Mouse (Mus musculus): ENCODE data around the gene Rasl10b. TPM values are rescaled to one million over a fixed set of nuclear protein-coding genes. Genes with fewer than 3 reads are reported as not detected.

The Rasl10b gene
- polyA plus RNA-seq, 1 experiment from 2014 or later: 5.7 TPM

GRCm38 (mm10) chr11:83397626-83398025 is 11.3 kb upstream of the Rasl10b start:
- no peak overlapping the region for H3K4me2 ChIP-seq (ENCODE audit: low read depth, low read length)
- H3K9me3 ChIP-seq (replicated peaks; ENCODE audit: control insufficient read depth, low read length): no peaks in the 10 kb centered on the region
- H3K27ac ChIP-seq (ENCODE audit: low read length): no peak overlapping the region
- no peak for ATAC-seq (replicated peaks; ENCODE audit: extremely low read depth, insufficient read depth, low FRiP score)
- no peaks in the 10 kb centered on the region for H3K27me3 ChIP-seq (ENCODE audit: control insufficient read depth, insufficient read depth, low read length)
- no peak overlapping the region for H3K4me3 ChIP-seq (ENCODE audit: low read length)
- no peak overlapping the region for H3K9ac ChIP-seq (ENCODE audit: low read length)
- peaks cover 19% of the 10 kb centered on the region for H3K36me3 ChIP-seq (ENCODE audit: control insufficient read depth, insufficient read depth)
- H3K4me1 ChIP-seq (ENCODE audit: control insufficient read depth, insufficient read depth, low read length): peaks cover 13% of the 10 kb centered on the region
- WGBS: 82% methylated on average over 7 of the region's 7 CpGs

- H3K27me3 ChIP-seq (ENCODE audit: control insufficient read depth, insufficient read depth, low read length): no peaks in the 10 kb centered on the region
- no peaks in the 10 kb centered on the region for H3K9me3 ChIP-seq (replicated peaks; ENCODE audit: control insufficient read depth, low read length)
- peaks cover 8% of the 10 kb centered on the region for H3K4me1 ChIP-seq (ENCODE audit: control insufficient read depth, insufficient read depth, low read length)
- H3K9ac ChIP-seq (ENCODE audit: low read length): no peak overlapping the region
- H3K36me3 ChIP-seq (ENCODE audit: control insufficient read depth, insufficient read depth): peaks cover 20% of the 10 kb centered on the region
- no peak overlapping the region for H3K27ac ChIP-seq (ENCODE audit: low read length)
- no peak for ATAC-seq (replicated peaks; ENCODE audit: extremely low read depth, insufficient read depth, low FRiP score)
- no peak overlapping the region for H3K4me3 ChIP-seq (ENCODE audit: low read length)
- no peak overlapping the region for H3K4me2 ChIP-seq (ENCODE audit: low read depth, low read length)
- WGBS: 71% methylated on average over 5 of the region's 5 CpGs
Measured at GRCm38 (mm10) chr11:83398724-83399123, 10.2 kb upstream of the Rasl10b start.

- no peak overlapping the region for H3K9ac ChIP-seq (ENCODE audit: low read length)
- H3K36me3 ChIP-seq (ENCODE audit: control insufficient read depth, insufficient read depth): peaks cover 7% of the 10 kb centered on the region
- H3K4me1 ChIP-seq (ENCODE audit: control insufficient read depth, insufficient read depth, low read length): peaks cover 3% of the 10 kb centered on the region; the same call in 1 of the 2 replicates
- 60% methylated on average over 7 of the region's 7 CpGs for WGBS
- no peak overlapping the region for H3K4me2 ChIP-seq (ENCODE audit: low read depth, low read length)
- H3K9me3 ChIP-seq (replicated peaks; ENCODE audit: control insufficient read depth, low read length): no peaks in the 10 kb centered on the region
- no peak overlapping the region for H3K27ac ChIP-seq (ENCODE audit: low read length)
- ATAC-seq (replicated peaks; ENCODE audit: extremely low read depth, insufficient read depth, low FRiP score): no peak
- no peak overlapping the region for H3K4me3 ChIP-seq (ENCODE audit: low read length)
- 0 out of 2 replicates have a peak, but pooled peaks cover 2% of the 10 kb centered on the region for H3K27me3 ChIP-seq (ENCODE audit: control insufficient read depth, insufficient read depth, low read length)
Measured at GRCm38 (mm10) chr11:83403787-83404186, 5.2 kb upstream of the Rasl10b start.

GRCm38 (mm10) chr11:83406391-83406790 is 2.5 kb upstream of the Rasl10b start:
- no peak for ATAC-seq (replicated peaks; ENCODE audit: extremely low read depth, insufficient read depth, low FRiP score)
- peaks cover 3% of the 10 kb centered on the region; the same call in 1 of the 2 replicates for H3K36me3 ChIP-seq (ENCODE audit: control insufficient read depth, insufficient read depth)
- no peaks in the 10 kb centered on the region for H3K9me3 ChIP-seq (replicated peaks; ENCODE audit: control insufficient read depth, low read length)
- peaks cover 3% of the 10 kb centered on the region for H3K27me3 ChIP-seq (ENCODE audit: control insufficient read depth, insufficient read depth, low read length)
- H3K4me3 ChIP-seq (ENCODE audit: low read length): no peak overlapping the region
- no peak overlapping the region for H3K27ac ChIP-seq (ENCODE audit: low read length)
- peaks cover 10% of the 10 kb centered on the region; the same call in 1 of the 2 replicates for H3K4me1 ChIP-seq (ENCODE audit: control insufficient read depth, insufficient read depth, low read length)
- WGBS: 47% methylated on average over 3 of the region's 3 CpGs
- H3K4me2 ChIP-seq (ENCODE audit: low read depth, low read length): no peak overlapping the region
- H3K9ac ChIP-seq (ENCODE audit: low read length): no peak overlapping the region

GRCm38 (mm10) chr11:83408242-83408641 is 695 bp upstream of the Rasl10b start:
- H3K36me3 ChIP-seq (ENCODE audit: control insufficient read depth, insufficient read depth): no peaks in the 10 kb centered on the region; the same call in 1 of the 2 replicates
- peaks cover 5% of the 10 kb centered on the region for H3K27me3 ChIP-seq (ENCODE audit: control insufficient read depth, insufficient read depth, low read length)
- no peak overlapping the region for H3K4me2 ChIP-seq (ENCODE audit: low read depth, low read length)
- H3K9me3 ChIP-seq (replicated peaks; ENCODE audit: control insufficient read depth, low read length): no peaks in the 10 kb centered on the region
- peaks cover 10% of the 10 kb centered on the region; the same call in 1 of the 2 replicates for H3K4me1 ChIP-seq (ENCODE audit: control insufficient read depth, insufficient read depth, low read length)
- H3K4me3 ChIP-seq (ENCODE audit: low read length): no peak overlapping the region
- 44% methylated on average over 8 of the region's 8 CpGs for WGBS
- no peak overlapping the region for H3K27ac ChIP-seq (ENCODE audit: low read length)
- ATAC-seq (replicated peaks; ENCODE audit: extremely low read depth, insufficient read depth, low FRiP score): no peak
- H3K9ac ChIP-seq (ENCODE audit: low read length): no peak overlapping the region

GRCm38 (mm10) chr11:83409792-83410291 is 905 bp downstream of the Rasl10b start:
- H3K4me2 ChIP-seq (ENCODE audit: low read depth, low read length): peak overlapping the region; percentile 88
- ATAC-seq (replicated peaks; ENCODE audit: extremely low read depth, insufficient read depth, low FRiP score): 0 out of 2 replicates have a peak, but pooled peaks have one; percentile 33
- H3K36me3 ChIP-seq (ENCODE audit: control insufficient read depth, insufficient read depth): no peaks in the 10 kb centered on the region
- H3K9ac ChIP-seq (ENCODE audit: low read length): peak overlapping the region; percentile 86
- under 1% methylated on average over 29 of the region's 40 CpGs for WGBS
- H3K9me3 ChIP-seq (replicated peaks; ENCODE audit: control insufficient read depth, low read length): no peaks in the 10 kb centered on the region
- H3K4me1 ChIP-seq (ENCODE audit: control insufficient read depth, insufficient read depth, low read length): peaks cover 10% of the 10 kb centered on the region; the same call in 1 of the 2 replicates
- H3K27me3 ChIP-seq (ENCODE audit: control insufficient read depth, insufficient read depth, low read length): peaks cover 5% of the 10 kb centered on the region
- H3K27ac ChIP-seq (ENCODE audit: low read length): peak overlapping the region; percentile 32; the same call in 1 of the 2 replicates
- peak overlapping the region; percentile 79 for H3K4me3 ChIP-seq (ENCODE audit: low read length)

GRCm38 (mm10) chr11:83410510-83410909 is 1.6 kb downstream of the Rasl10b start:
- 75% methylated on average over 6 of the region's 6 CpGs for WGBS

GRCm38 (mm10) chr11:83417080-83417479 is 8.1 kb downstream of the Rasl10b start:
- peaks cover 3% of the 10 kb centered on the region; the same call in 1 of the 2 replicates for H3K4me1 ChIP-seq (ENCODE audit: control insufficient read depth, insufficient read depth, low read length)
- H3K9me3 ChIP-seq (replicated peaks; ENCODE audit: control insufficient read depth, low read length): no peaks in the 10 kb centered on the region
- H3K27me3 ChIP-seq (ENCODE audit: control insufficient read depth, insufficient read depth, low read length): peaks cover 31% of the 10 kb centered on the region
- ATAC-seq (replicated peaks; ENCODE audit: extremely low read depth, insufficient read depth, low FRiP score): 0 out of 2 replicates have a peak, but pooled peaks have one; percentile 29
- no peak overlapping the region for H3K4me3 ChIP-seq (ENCODE audit: low read length)
- H3K4me2 ChIP-seq (ENCODE audit: low read depth, low read length): no peak overlapping the region
- H3K36me3 ChIP-seq (ENCODE audit: control insufficient read depth, insufficient read depth): no peaks in the 10 kb centered on the region
- no peak overlapping the region for H3K9ac ChIP-seq (ENCODE audit: low read length)
- 8% methylated on average over 5 of the region's 5 CpGs for WGBS
- H3K27ac ChIP-seq (ENCODE audit: low read length): no peak overlapping the region

More at GRCm38 (mm10) chr11:83410510-83410909, 1.6 kb downstream of the Rasl10b start:
- Histone ChIP-seq H3K9ac (ENCODE audit: low read length) (peak overlapping the region; percentile 86; the same call in 1 of the 2 replicates), H3K4me1 (ENCODE audit: control insufficient read depth, insufficient read depth, low read length) (peaks cover 10% of the 10 kb centered on the region; the same call in 1 of the 2 replicates), H3K9me3 (replicated peaks; ENCODE audit: control insufficient read depth, low read length) (no peaks in the 10 kb centered on the region), H3K27me3 (ENCODE audit: control insufficient read depth, insufficient read depth, low read length) (peaks cover 5% of the 10 kb centered on the region), H3K27ac (ENCODE audit: low read length) (no peak overlapping the region), H3K36me3 (ENCODE audit: control insufficient read depth, insufficient read depth) (no peaks in the 10 kb centered on the region), H3K4me2 (ENCODE audit: low read depth, low read length) (peak overlapping the region; percentile 88), H3K4me3 (ENCODE audit: low read length) (no peak overlapping the region; the same call in 1 of the 2 replicates)
- no peak for ATAC-seq (replicated peaks; ENCODE audit: extremely low read depth, insufficient read depth, low FRiP score)

GRCm38 (mm10) chr11:83417708-83418107 is 8.8 kb downstream of the Rasl10b start:
- ATAC-seq (replicated peaks; ENCODE audit: extremely low read depth, insufficient read depth, low FRiP score): no peak
- Histone ChIP-seq H3K9ac (ENCODE audit: low read length) (no peak overlapping the region), H3K9me3 (replicated peaks; ENCODE audit: control insufficient read depth, low read length) (no peaks in the 10 kb centered on the region), H3K36me3 (ENCODE audit: control insufficient read depth, insufficient read depth) (no peaks in the 10 kb centered on the region), H3K27me3 (ENCODE audit: control insufficient read depth, insufficient read depth, low read length) (peaks cover 31% of the 10 kb centered on the region), H3K4me2 (ENCODE audit: low read depth, low read length) (no peak overlapping the region), H3K4me3 (ENCODE audit: low read length) (no peak overlapping the region), H3K4me1 (ENCODE audit: control insufficient read depth, insufficient read depth, low read length) (peaks cover 3% of the 10 kb centered on the region; the same call in 1 of the 2 replicates), H3K27ac (ENCODE audit: low read length) (no peak overlapping the region)
- 73% methylated on average over 7 of the region's 7 CpGs for WGBS
